Mouse (Mus musculus) right cerebral cortex, adult 2 months (tissue): ENCODE measurements around the gene Efna2.
"Not testable (repeated sequence)": the region's sequence is repeated elsewhere in the genome, so short reads cannot be mapped to it uniquely, and the experiment has no call there.

Experiments used
- DNase-seq, 2 experiments: peaks; one replicate each; pipeline ENCODE4 v3.0.0; 2021 to 2022; ENCODE audit warnings: low spot score in 2 of 2

Efna2 gene

GRCm38 (mm10) chr10:80188453-80189024 lies 9.3 kb downstream of the Efna2 start:
- no peak for DNase-seq

- no peak for DNase-seq
Observed at GRCm38 (mm10) chr10:80189999-80190398, 10.7 kb downstream of the Efna2 start.

GRCm38 (mm10) chr10:80190491-80191051 lies 11.3 kb downstream of the Efna2 start:
- DNase-seq, result peak in 1 of 2 experiments; percentile 50

- no peak for DNase-seq
Observed at GRCm38 (mm10) chr10:80193976-80194375, 14.7 kb downstream of the Efna2 start.

- DNase-seq, result no peak
Observed at GRCm38 (mm10) chr10:80194441-80194840, 15.2 kb downstream of the Efna2 start.

- no peak for DNase-seq
Observed at GRCm38 (mm10) chr10:80196167-80196566, 16.9 kb downstream of the Efna2 start.

GRCm38 (mm10) chr10:80196778-80197581 lies 17.7 kb downstream of the Efna2 start:
- no peak for DNase-seq

GRCm38 (mm10) chr10:80199440-80200008 lies 20.2 kb downstream of the Efna2 start:
- peak; percentile 81 to 82 for DNase-seq

- DNase-seq, result no peak
Observed at GRCm38 (mm10) chr10:80200485-80200884, 21.2 kb downstream of the Efna2 start.

GRCm38 (mm10) chr10:80204055-80204454 lies 24.8 kb downstream of the Efna2 start:
- DNase-seq, result no peak

GRCm38 (mm10) chr10:80207201-80207600 lies 27.9 kb downstream of the Efna2 start:
- no peak for DNase-seq

GRCm38 (mm10) chr10:80207676-80208075 lies 28.4 kb downstream of the Efna2 start:
- DNase-seq, result no peak

GRCm38 (mm10) chr10:80208248-80208647 lies 29.0 kb downstream of the Efna2 start:
- DNase-seq, result no peak

GRCm38 (mm10) chr10:80208841-80209371 lies 29.6 kb downstream of the Efna2 start:
- peak; percentile 49 to 50 for DNase-seq

- DNase-seq, result not testable (repeated sequence)
Observed at GRCm38 (mm10) chr10:80211547-80212103, 32.3 kb downstream of the Efna2 start.

GRCm38 (mm10) chr10:80215048-80215772 lies 35.9 kb downstream of the Efna2 start:
- no peak for DNase-seq

- no peak for DNase-seq
Observed at GRCm38 (mm10) chr10:80220676-80221075, 41.4 kb downstream of the Efna2 start.

GRCm38 (mm10) chr10:80223137-80223536 lies 43.9 kb downstream of the Efna2 start:
- DNase-seq, result not testable (repeated sequence)

- DNase-seq, result no peak
Observed at GRCm38 (mm10) chr10:80226071-80226415, 46.8 kb downstream of the Efna2 start.

- peak; percentile 98 to 99 for DNase-seq
Observed at GRCm38 (mm10) chr10:80226416-80227165, 47.3 kb downstream of the Efna2 start, which contains the start of gene Mum1. Gene Mum1, plus strand, starts transcription at chr10:80226434.

- no peak for DNase-seq
Observed at GRCm38 (mm10) chr10:80227166-80227539, 47.9 kb downstream of the Efna2 start.
